Mouse (Mus musculus) megakaryocyte-erythroid progenitor cell, adult 5 weeks (primary cell): ENCODE measurements around the gene Snap47. TPM values are rescaled to one million over a fixed set of nuclear protein-coding genes. Genes with fewer than 3 reads are reported as not detected.

ENCODE experiments used
- polyA plus RNA-seq: library from polyadenylated mRNA; stranded (reverse); fragments of >175 nt; gene quantifications from 2 replicates; pipeline ENCODE4 v1.2.3, GENCODE M21; 2012

Gene Snap47
- polyA plus RNA-seq, result 4.4 and 5.1 TPM in 2 replicates

DNA sequence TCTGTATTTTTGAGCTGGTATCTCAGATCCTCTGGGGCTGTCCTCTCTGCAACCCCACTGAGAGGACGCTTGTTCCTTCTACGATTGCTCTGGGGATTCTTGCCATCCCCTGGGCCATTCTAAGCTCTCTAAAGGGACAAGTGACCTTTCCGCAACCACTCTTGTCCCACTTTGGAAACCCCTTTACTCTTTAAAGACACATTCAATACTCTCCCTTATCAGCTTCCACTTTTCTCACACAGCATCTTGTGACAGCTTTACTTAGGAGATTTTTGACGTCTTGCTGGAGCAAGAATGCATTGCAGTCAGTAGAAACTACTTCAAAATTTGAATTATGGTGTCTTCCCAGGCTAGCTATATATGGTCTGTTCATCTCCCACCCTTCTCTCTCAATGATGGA is at the start of gene Snap47:
Gene Snap47 (minus strand): TSS at position 101 of the 400 bp plus-strand sequence.

DNA sequence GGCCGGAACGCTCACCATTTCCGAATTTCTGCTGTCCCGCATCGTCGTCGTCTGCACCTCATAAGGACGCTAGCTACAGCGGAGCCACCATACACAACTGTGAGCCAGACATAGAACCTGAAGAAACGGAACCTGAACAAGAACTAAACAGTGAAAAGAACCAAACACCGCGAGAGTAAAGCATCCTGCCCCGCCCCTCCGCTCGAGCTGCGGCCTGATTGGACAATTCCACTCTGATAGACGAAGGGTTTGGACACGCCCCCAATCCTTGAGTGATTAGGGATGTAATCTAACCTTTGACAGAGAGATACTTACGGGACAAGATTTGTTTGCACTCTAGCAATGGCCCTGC is 21.3 kb upstream of the Snap47 start, which contains the start of gene Zfp867:
Gene Zfp867 (minus strand): TSS at position 149 of the 352 bp plus-strand sequence.

DNA sequence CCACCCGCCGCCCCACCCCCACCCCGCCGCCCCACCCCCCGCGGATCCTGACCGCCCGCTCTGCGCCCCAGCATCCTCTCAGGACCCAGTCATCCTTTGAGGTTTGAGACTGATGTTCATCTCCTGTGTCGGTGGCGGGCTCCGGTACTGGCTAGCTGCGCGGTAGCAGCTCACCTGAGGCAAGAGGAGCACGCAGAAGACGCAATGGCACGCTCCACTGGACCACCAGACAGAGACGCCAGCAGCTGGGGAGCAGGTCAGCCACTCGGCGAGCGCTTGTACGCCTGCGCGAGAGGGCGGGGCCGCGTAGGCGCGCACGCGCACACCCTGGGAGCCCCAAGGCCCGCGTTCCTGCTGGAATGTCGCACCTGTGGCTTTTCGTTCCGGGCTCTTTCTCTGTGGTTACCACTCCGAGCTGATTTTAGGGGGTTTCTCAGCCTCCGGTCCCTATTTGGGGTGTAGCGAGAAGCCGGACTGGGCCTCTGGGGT is 1.2 kb downstream of the Snap47 start, which contains the start of gene Jmjd4:
Gene Jmjd4 (plus strand): TSS at position 305 of the 489 bp plus-strand sequence.

DNA sequence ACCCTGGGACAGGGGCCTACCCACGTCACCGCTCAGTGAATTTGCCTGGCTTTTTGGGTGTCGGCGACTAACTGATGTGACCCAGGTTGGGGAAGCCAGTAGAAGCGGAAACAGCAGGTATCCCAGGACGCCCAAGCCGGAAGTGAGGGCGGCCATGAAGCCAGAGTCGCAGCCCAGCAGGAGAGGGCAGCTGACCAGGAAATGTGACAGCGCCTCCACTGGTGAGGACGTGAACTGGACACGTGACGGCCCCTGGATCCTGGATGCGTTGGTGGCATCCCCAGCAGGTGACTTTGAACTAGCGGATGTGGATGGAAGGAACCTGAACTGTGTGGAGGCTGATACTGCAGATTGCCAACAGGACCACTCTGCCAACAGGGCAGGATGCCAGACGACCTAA is 75.5 kb downstream of the Snap47 start, which contains the start of gene Prss38:
Gene Prss38 (minus strand): TSS at position 183 of the 400 bp plus-strand sequence.

Other genes starting within 250 kb of the Snap47 start
- gene Mrpl55, start 248.7 kb downstream of the Snap47 start, polyA plus RNA-seq, result 36.9 and 39.6 TPM in 2 replicates
- gene 2310033P09Rik, start 242.9 kb downstream of the Snap47 start, polyA plus RNA-seq, result 38.4 and 54.5 TPM in 2 replicates
- 150 and 169 TPM in 2 replicates for gene Arf1, start 222.9 kb downstream of the Snap47 start, polyA plus RNA-seq
- not detected in 2 replicates for gene Wnt3a, start 160.4 kb downstream of the Snap47 start, polyA plus RNA-seq
- 0.05 and 0.13 TPM in 2 replicates for gene Wnt9a, start 144.3 kb downstream of the Snap47 start, polyA plus RNA-seq
- not detected in 2 replicates for gene Prss38, start 75.5 kb downstream of the Snap47 start, polyA plus RNA-seq
- gene Jmjd4, start 1.1 kb downstream of the Snap47 start, polyA plus RNA-seq, result 3.8 and 4.7 TPM in 2 replicates
- 0.01 and 0.06 TPM in 2 replicates for gene Zfp867, start 21.3 kb upstream of the Snap47 start, polyA plus RNA-seq
- gene Zkscan17, start 75.6 kb upstream of the Snap47 start, polyA plus RNA-seq, result 71.6 and 85.9 TPM in 2 replicates
- gene Nlrp3, start 90.4 kb upstream of the Snap47 start, polyA plus RNA-seq, result 6.3 and 9.5 TPM in 2 replicates
- not detected in 2 replicates for gene Olfr222, start 125.0 kb upstream of the Snap47 start, polyA plus RNA-seq
- not detected in 2 replicates for gene Olfr223, start 142.1 kb upstream of the Snap47 start, polyA plus RNA-seq
- gene Mprip, start 210.1 kb upstream of the Snap47 start, polyA plus RNA-seq, result 64.6 and 83.2 TPM in 2 replicates